Comparison of ENCODE assay signal across 8 mouse cellular contexts in the genomic region with DNA sequence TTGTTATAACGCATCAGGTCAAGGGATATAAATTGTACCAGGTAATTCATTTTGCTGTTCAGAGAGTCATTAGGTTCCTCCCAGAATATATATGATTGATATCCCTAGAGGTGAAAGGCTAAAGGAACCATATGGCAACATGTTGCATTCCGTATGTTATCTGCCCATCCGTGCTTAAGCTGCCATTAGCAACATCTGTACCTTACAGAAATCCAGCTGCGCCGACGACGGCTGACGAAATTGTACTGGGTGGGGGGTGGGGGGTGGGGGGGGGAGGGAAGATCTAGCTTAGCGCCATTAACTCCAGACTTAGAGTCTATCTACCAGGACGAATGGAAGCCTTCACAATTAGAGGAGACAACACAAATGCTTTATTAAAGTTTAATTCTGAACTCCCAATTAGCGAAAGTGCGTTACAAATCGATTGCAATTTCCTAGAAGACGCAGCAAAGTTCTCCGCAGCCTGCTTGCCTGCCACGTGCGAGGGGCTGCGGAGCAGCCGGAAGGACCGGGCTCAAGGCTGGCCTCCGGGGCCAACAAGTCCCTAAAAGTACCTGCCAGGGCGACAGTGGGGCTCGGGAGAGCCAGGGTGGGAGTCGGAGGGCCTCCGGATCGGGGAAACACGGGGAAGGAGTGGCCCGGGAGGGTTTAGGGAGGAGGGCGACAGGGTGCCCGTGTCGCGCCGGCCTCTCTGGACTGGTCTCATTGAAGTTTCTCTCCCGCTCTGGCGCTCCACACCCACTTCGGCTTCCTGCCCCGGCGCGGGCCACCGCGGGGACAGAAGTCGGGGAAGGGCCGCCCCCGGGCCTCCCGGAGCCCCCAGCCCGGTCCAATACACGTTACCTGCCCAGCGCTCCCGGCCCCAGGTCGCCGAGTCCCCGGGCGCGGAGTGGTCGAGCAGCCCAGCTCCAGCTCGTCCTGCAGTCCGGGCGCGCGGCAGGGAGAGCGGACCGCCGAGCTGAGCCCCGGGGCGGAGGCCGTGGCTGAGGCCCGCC. TPM values are rescaled to one million over a fixed set of nuclear protein-coding genes. Genes with fewer than 3 reads are reported as not detected.
A peak's percentile ranks its signal among the peaks of the same experiment; 100 is the strongest.
DNase-seq lines count a peak whose midpoint lies in the region; ATAC-seq and TF ChIP-seq lines count a peak whose summit lies in the region.

No protein-coding gene starts in this region.

- H3K36me3 ChIP-seq in hindbrain, embryonic 13.5 days = no peaks in the 10 kb centered on the region
- H3K36me3 ChIP-seq in liver, adult 2 months (ENCODE audit: control insufficient read depth, insufficient read depth, low read length) = no peaks in the 10 kb centered on the region
- no peaks in the 10 kb centered on the region for H3K36me3 ChIP-seq in midbrain, embryonic 16.5 days (ENCODE audit: control insufficient read depth, insufficient read depth, low read length)
- H3K36me3 ChIP-seq in thymus, adult 2 months (ENCODE audit: control insufficient read depth, insufficient read depth, low read length) = no peaks in the 10 kb centered on the region

- H3K9me3 ChIP-seq in hindbrain, embryonic 13.5 days = no peaks in the 10 kb centered on the region
- H3K9me3 ChIP-seq in midbrain, embryonic 16.5 days (replicated peaks; ENCODE audit: control insufficient read depth, low read length, poor library complexity, severe bottlenecking) = no peaks in the 10 kb centered on the region

- no peak for DNase-seq in layer of hippocampus, adult 2 months (ENCODE audit: low spot score in 2 of 2)
- DNase-seq in layer of hippocampus, adult 8-10 months (ENCODE audit: low spot score in 2 of 2) = no peak
- peak; percentile 62 for DNase-seq in cerebellum, adult 8-10 months
- DNase-seq in gastrocnemius, adult 18-20 months (ENCODE audit: low spot score) = peak; percentile 38
- DNase-seq in liver, adult 2 months (ENCODE audit: extremely low read depth, low read depth, low spot score) = peak; percentile 34
- DNase-seq in thymus, adult 2 months = peak; percentile 30

- peak overlapping the region; percentile 90 for H3K4me2 ChIP-seq in hindbrain, embryonic 13.5 days
- peak overlapping the region; percentile 97 for H3K4me2 ChIP-seq in midbrain, embryonic 16.5 days (ENCODE audit: low read length)

- TF ChIP-seq CTCF in layer of hippocampus, adult 2 months (conservative IDR thresholded peaks at IDR 0.05) = no peak
- TF ChIP-seq CTCF in liver, adult 2 months (IDR thresholded peaks at IDR 0.05; ENCODE audit: low read depth, low read length) = no peak
- no peak for TF ChIP-seq CTCF in thymus, adult 2 months (IDR thresholded peaks at IDR 0.05; ENCODE audit: borderline replicate concordance, control insufficient read depth, extremely low read depth, insufficient read depth, low read length, poor library complexity)

- H3K27ac ChIP-seq in layer of hippocampus, adult 2 months = peak overlapping the region; percentile 95
- peak overlapping the region; percentile 71 for H3K27ac ChIP-seq in hindbrain, embryonic 13.5 days
- H3K27ac ChIP-seq in liver, adult 2 months (replicated peaks; ENCODE audit: insufficient read depth, low read depth, low read length) = peak overlapping the region; percentile 61
- peak overlapping the region; percentile 55 for H3K27ac ChIP-seq in midbrain, embryonic 16.5 days (ENCODE audit: low read length)
- no peak overlapping the region for H3K27ac ChIP-seq in thymus, adult 2 months (ENCODE audit: control insufficient read depth, insufficient read depth, low read length)

- no peak for TF ChIP-seq POLR2A in liver, adult 2 months (IDR thresholded peaks at IDR 0.05; ENCODE audit: extremely low read depth, insufficient read depth, low read length)
- TF ChIP-seq POLR2A in thymus, adult 2 months (IDR thresholded peaks at IDR 0.05; ENCODE audit: control insufficient read depth, extremely low read depth, insufficient read depth, low read length, poor library complexity) = no peak

- H3K9ac ChIP-seq in hindbrain, embryonic 13.5 days = peak overlapping the region; percentile 79
- peak overlapping the region; percentile 99 for H3K9ac ChIP-seq in liver, adult 2 months (ENCODE audit: low read depth, low read length)
- H3K9ac ChIP-seq in midbrain, embryonic 16.5 days (ENCODE audit: low read depth, low read length) = peak overlapping the region; percentile 73

- no peaks in the 10 kb centered on the region for H3K79me2 ChIP-seq in liver, adult 2 months (ENCODE audit: control insufficient read depth, insufficient read depth, low read length)

- WGBS in hindbrain, embryonic 13.5 days = under 1% methylated on average over 56 of the region's 67 CpGs
- 2% methylated on average over 62 of the region's 67 CpGs for WGBS in liver, adult 2 months
- under 1% methylated on average over 52 of the region's 67 CpGs for WGBS in midbrain, embryonic 16.5 days
- WGBS in thymus, adult 2 months = 1% methylated on average over 67 of the region's 67 CpGs

- peaks cover 13% of the 10 kb centered on the region; the same call in 1 of the 2 replicates for H3K4me1 ChIP-seq in hindbrain, embryonic 13.5 days (replicated peaks)
- H3K4me1 ChIP-seq in liver, adult 2 months (ENCODE audit: control insufficient read depth, insufficient read depth, low read length) = peaks cover 5% of the 10 kb centered on the region; the same call in 1 of the 2 replicates
- peaks cover 10% of the 10 kb centered on the region; the same call in 1 of the 2 replicates for H3K4me1 ChIP-seq in midbrain, embryonic 16.5 days (ENCODE audit: control insufficient read depth, insufficient read depth, low read length)
- no peaks in the 10 kb centered on the region for H3K4me1 ChIP-seq in thymus, adult 2 months (replicated peaks; ENCODE audit: control insufficient read depth, insufficient read depth, low read length)

- peak; percentile 91 for ATAC-seq in hindbrain, embryonic 13.5 days (ENCODE audit: low FRiP score)
- peak; percentile 89 for ATAC-seq in midbrain, embryonic 16.5 days

- H3K4me3 ChIP-seq in layer of hippocampus, adult 2 months = peak overlapping the region; percentile 94
- H3K4me3 ChIP-seq in hindbrain, embryonic 13.5 days = peak overlapping the region; percentile 78
- peak overlapping the region; percentile 99 for H3K4me3 ChIP-seq in liver, adult 2 months (ENCODE audit: insufficient read depth, low read depth, low read length)
- peak overlapping the region; percentile 81 for H3K4me3 ChIP-seq in midbrain, embryonic 16.5 days (ENCODE audit: low read depth, low read length)
- H3K4me3 ChIP-seq in thymus, adult 2 months (ENCODE audit: control insufficient read depth, insufficient read depth, low read length) = peak overlapping the region; percentile 47

- peaks cover 37% of the 10 kb centered on the region for H3K27me3 ChIP-seq in hindbrain, embryonic 13.5 days
- no peaks in the 10 kb centered on the region for H3K27me3 ChIP-seq in liver, adult 2 months (ENCODE audit: control insufficient read depth, insufficient read depth, low read length)
- peaks cover 14% of the 10 kb centered on the region for H3K27me3 ChIP-seq in midbrain, embryonic 16.5 days (ENCODE audit: control insufficient read depth, insufficient read depth, low read depth, low read length)
- H3K27me3 ChIP-seq in thymus, adult 2 months (ENCODE audit: control insufficient read depth, insufficient read depth, low read length) = no peaks in the 10 kb centered on the region

RNA-seq across cellular contexts. Expression of a gene that starts 0.5 kb away (rescaled TPM):
- total RNA-seq in layer of hippocampus, adult 2 months (2021) = 10 to 100 TPM; 52.5 to 55.0 TPM
- 10 to 100 TPM; 42.0 to 77.6 (median 58.6) TPM for total RNA-seq in layer of hippocampus, adult 8-10 months (2022)
- 1 to 10 TPM; 2.0 to 3.3 TPM for total RNA-seq in gastrocnemius, adult 18-20 months (2021)
- 25.7 and 28.6 TPM in 2 replicates for polyA plus RNA-seq in hindbrain, embryonic 13.5 days (2015; fragmentation: Nextera tagmentation; extraction: Ambion mirVana)
- total RNA-seq in liver, adult 2 months (2014; rRNA removed) = under 0.01 and 0.07 TPM in 2 replicates
- polyA plus RNA-seq in liver, adult 2 months (2012; rRNA removed) = 0.11 and 0.42 TPM in 2 replicates
- 26.0 and 40.4 TPM in 2 replicates for polyA plus RNA-seq in midbrain, embryonic 16.5 days (2015; fragmentation: Nextera tagmentation; extraction: Ambion mirVana)
- polyA plus RNA-seq in thymus, adult 2 months (2012; rRNA removed) = 1.7 and 2.0 TPM in 2 replicates

Comparison
In these comparisons a context has a peak if more than half of its experiments do, and no peak if none do; other contexts are left out.
1. DNase-seq: peak in cerebellum, adult 8-10 months (single experiment), gastrocnemius, adult 18-20 months (single experiment), liver, adult 2 months (single experiment) and thymus, adult 2 months (single experiment); none in layer of hippocampus, adult 2 months (0 of 2) and layer of hippocampus, adult 8-10 months (0 of 2).
2. H3K4me3 ChIP-seq: peak in every context shown above with its lines; median percentile 99 in liver, adult 2 months; 94 in layer of hippocampus, adult 2 months; 81 in midbrain, embryonic 16.5 days; 78 in hindbrain, embryonic 13.5 days; 47 in thymus, adult 2 months.
3. RNA of a gene that starts 0.5 kb away (total RNA-seq): 42.0 to 77.6 TPM in layer of hippocampus, adult 8-10 months and 52.5 to 55.0 TPM in layer of hippocampus, adult 2 months; 2.0 to 3.3 TPM in gastrocnemius, adult 18-20 months and under 0.01 to 0.07 TPM in liver, adult 2 months; every median in the first group is over 4 times any median in the second.
4. Peak in every context shown above with its lines, with median percentiles within 50 percentile points of each other: H3K9ac ChIP-seq.